Mouse (Mus musculus) heart, adult 2 months (tissue): ENCODE measurements around the gene Nt5c.

Experiments used
- CTCF ChIP-seq: fragments of 200-600 bp; IDR thresholded peaks from 2 replicates; pipeline ENCODE4 v1.8.1; 2022; ENCODE audit warnings: antibody characterized with exemption, mild to moderate bottlenecking, moderate library complexity
- EP300 ChIP-seq: fragments of 200-500 bp; IDR thresholded peaks from 2 replicates; pipeline ENCODE4 v1.6.1; 2011; ENCODE audit warnings: low read depth, low read length, control low read depth; ENCODE audit not compliant: insufficient read depth
- POLR2A ChIP-seq: fragments of 200-500 bp; IDR thresholded peaks from 2 replicates; pipeline ENCODE4 v1.6.1; 2011; ENCODE audit warnings: mild to moderate bottlenecking, low read depth, low read length, control low read depth; ENCODE audit not compliant: insufficient read depth

- TF ChIP-seq EP300 = no peak
- no peak for TF ChIP-seq CTCF
- TF ChIP-seq POLR2A = no peak
Observed at GRCm38 (mm10) chr11:115456182-115456581, 35.5 kb downstream of the Nt5c start.
